Mouse (Mus musculus) midbrain, postnatal 0 days (tissue): ENCODE measurements around the gene Tars2. TPM values are rescaled to one million over a fixed set of nuclear protein-coding genes. Genes with fewer than 3 reads are reported as not detected.

Experiments
- ATAC-seq: fragments of 200-750 bp; cut with Nextera tagmentation; 2 replicates; pipeline ENCODE4 v1.8.0; 2017; ENCODE audit warnings: moderate number of reproducible peaks, mild to moderate bottlenecking, moderate TSS enrichment, moderate library complexity; ENCODE audit not compliant: low FRiP score
- DNase-seq: peaks from one replicate; pipeline ENCODE4 v3.0.0-alpha.2; 2015; ENCODE audit warnings: low spot score
- H3K27ac ChIP-seq: fragments of 300-500 bp; sonication (generic); 2 replicates; pipeline ENCODE4 v1.5.1; 2014; ENCODE audit warnings: low read depth, mild to moderate bottlenecking, low read length, mixed read lengths
- H3K27me3 ChIP-seq: fragments of 300-500 bp; sonication (generic); 2 replicates; pipeline ENCODE4 v1.6.1; 2014; ENCODE audit warnings: low read length, control low read depth, mixed read lengths; ENCODE audit not compliant: insufficient read depth
- H3K36me3 ChIP-seq: fragments of 300-500 bp; sonication (generic); 2 replicates; pipeline ENCODE4 v1.6.1; 2014; ENCODE audit warnings: low read length, control low read depth, mixed read lengths; ENCODE audit not compliant: insufficient read depth
- H3K4me1 ChIP-seq: fragments of 300-500 bp; sonication (generic); 2 replicates; pipeline ENCODE4 v1.6.1; 2014; ENCODE audit warnings: mild to moderate bottlenecking, control low read depth, antibody characterized with exemption, low read length, mixed read lengths; ENCODE audit not compliant: insufficient read depth
- H3K4me2 ChIP-seq: fragments of 300-500 bp; sonication (generic); 2 replicates; pipeline ENCODE4 v1.6.1; 2014; ENCODE audit warnings: low read depth, mild to moderate bottlenecking, low read length, mixed read lengths; ENCODE audit not compliant: poor library complexity, severe bottlenecking
- H3K4me3 ChIP-seq: fragments of 300-500 bp; sonication (generic); 2 replicates; pipeline ENCODE4 v1.5.1; 2014; ENCODE audit warnings: low read depth, mild to moderate bottlenecking, low read length, moderate library complexity
- H3K9ac ChIP-seq: fragments of 300-500 bp; sonication (generic); replicated peaks from 2 replicates; pipeline ENCODE4 v1.6.1; 2014; ENCODE audit warnings: mild to moderate bottlenecking, low read length, moderate library complexity, mixed read lengths; ENCODE audit not compliant: poor library complexity, severe bottlenecking
- H3K9me3 ChIP-seq: fragments of 300-500 bp; sonication (generic); 2 replicates; pipeline ENCODE4 v1.6.1; 2016; ENCODE audit warnings: low read length, control low read depth
- CTCF ChIP-seq: IDR thresholded peaks from 2 replicates; pipeline ENCODE4 v1.5.1; 2016; ENCODE audit warnings: antibody characterized with exemption, mild to moderate bottlenecking
- WGBS: fragments of 180-500 bp; shearing (Covaris S2); extraction: QIAGEN DNeasy Blood & Tissue Kit; methylation state at CpG from one replicate; pipeline ENCODE4 v1.1.7; 2014; 5-methylcytosine and 5-hydroxymethylcytosine counted together
- polyA plus RNA-seq: library from polyadenylated mRNA; unstranded; fragments of >200 nt; fragmentation: Nextera tagmentation; extraction: Ambion mirVana; gene quantifications from 2 replicates; pipeline ENCODE4 v1.2.1, GENCODE M21; 2015
- total RNA-seq: library from RNA; depleted of rRNA; stranded (reverse); fragments of >200 nt; gene quantifications from 2 replicates; pipeline ENCODE4 v1.2.3, GENCODE M21; 2014

The Tars2 gene
- total and polyA plus RNA-seq, 2 experiments from 2014 or later: 39.8 to 40.8 TPM

DNA sequence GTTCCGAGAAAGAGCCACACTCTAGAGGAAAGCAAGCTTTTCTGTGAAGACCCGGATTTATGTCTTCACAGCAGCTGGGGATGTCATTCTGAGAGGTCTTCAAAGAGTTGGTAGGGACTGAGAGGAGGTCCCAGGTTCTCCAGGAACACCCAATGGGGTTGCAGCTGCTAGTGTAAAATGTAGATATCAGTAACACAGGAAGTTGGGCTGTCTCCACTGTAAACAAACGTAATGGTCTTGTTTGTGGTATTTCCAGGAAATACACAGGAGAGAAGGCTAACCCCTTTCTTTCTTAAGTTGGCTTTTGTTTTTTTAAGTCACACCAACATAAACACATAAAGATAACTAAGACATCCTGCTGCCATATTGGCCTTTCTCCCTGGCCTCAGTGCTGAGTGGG, 37.6 kb downstream of the Tars2 start:
- Histone ChIP-seq H3K27me3 (no peaks in the 10 kb centered on the region), H3K4me1 (no peaks in the 10 kb centered on the region), H3K9ac (no peak overlapping the region), H3K27ac (no peak overlapping the region), H3K9me3 (no peaks in the 10 kb centered on the region), H3K4me2 (no peak overlapping the region), H3K36me3 (no peaks in the 10 kb centered on the region), H3K4me3 (no peak overlapping the region)
- WGBS: 85% methylated on average over 3 of the region's 3 CpGs
- ATAC-seq (no peak), DNase-seq (no peak)
- no peak for TF ChIP-seq CTCF

DNA sequence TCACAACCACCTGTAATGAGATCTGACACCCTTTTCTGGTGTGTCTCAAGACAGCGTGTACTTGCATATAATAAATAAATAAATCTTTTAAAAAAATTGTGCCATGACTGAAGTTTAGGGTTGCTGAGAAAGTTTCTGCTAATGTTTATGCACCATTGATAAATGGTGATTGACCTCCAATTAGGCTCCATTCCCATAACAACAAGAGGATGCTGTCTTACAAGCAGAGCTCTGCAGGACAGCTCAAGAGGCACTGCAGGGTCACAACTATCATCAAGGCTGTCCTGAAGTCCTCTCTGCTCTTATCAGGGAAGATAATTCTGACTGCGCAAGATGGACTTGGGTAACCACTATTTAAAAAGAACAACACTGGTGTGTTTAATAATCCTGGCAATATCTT, 41.9 kb downstream of the Tars2 start:
- no peak overlapping the region for H3K4me3 ChIP-seq

DNA sequence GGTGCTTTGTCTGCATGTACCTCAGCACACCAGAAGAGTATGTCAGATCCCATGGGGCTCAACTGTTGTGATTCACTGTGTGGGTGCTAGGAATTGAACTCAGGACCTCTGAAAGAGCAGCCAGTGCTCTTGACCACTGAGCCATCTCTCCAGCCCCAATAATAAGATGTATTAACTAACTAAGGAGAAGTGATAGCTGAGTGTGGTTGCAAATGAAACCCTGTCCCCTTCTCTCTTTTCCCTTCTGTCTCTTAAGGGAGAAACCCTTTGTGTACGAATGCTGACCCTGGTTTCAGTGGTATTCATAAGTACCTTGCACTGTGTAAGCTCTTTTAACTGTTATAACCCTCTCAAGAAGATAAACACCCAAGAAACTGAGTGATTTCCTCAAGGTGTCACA, 43.9 kb downstream of the Tars2 start:
- no peak for TF ChIP-seq CTCF
- Histone ChIP-seq H3K9me3 (no peaks in the 10 kb centered on the region), H3K36me3 (no peaks in the 10 kb centered on the region), H3K4me3 (no peak overlapping the region), H3K27ac (no peak overlapping the region), H3K4me1 (no peaks in the 10 kb centered on the region), H3K4me2 (no peak overlapping the region), H3K27me3 (no peaks in the 10 kb centered on the region), H3K9ac (no peak overlapping the region)
- DNase-seq: no peak
- WGBS: 75% methylated on average over 1 of the region's 1 CpGs
- ATAC-seq: no peak

More for the DNA sequence above, 41.9 kb downstream of the Tars2 start:
- Histone ChIP-seq H3K9ac (no peak overlapping the region), H3K27ac (no peak overlapping the region), H3K36me3 (no peaks in the 10 kb centered on the region), H3K4me1 (no peaks in the 10 kb centered on the region), H3K9me3 (no peaks in the 10 kb centered on the region), H3K27me3 (no peaks in the 10 kb centered on the region), H3K4me2 (no peak overlapping the region)
- WGBS: 95% methylated on average over 2 of the region's 2 CpGs
- no peak for TF ChIP-seq CTCF
- ATAC-seq (no peak), DNase-seq (no peak)

DNA sequence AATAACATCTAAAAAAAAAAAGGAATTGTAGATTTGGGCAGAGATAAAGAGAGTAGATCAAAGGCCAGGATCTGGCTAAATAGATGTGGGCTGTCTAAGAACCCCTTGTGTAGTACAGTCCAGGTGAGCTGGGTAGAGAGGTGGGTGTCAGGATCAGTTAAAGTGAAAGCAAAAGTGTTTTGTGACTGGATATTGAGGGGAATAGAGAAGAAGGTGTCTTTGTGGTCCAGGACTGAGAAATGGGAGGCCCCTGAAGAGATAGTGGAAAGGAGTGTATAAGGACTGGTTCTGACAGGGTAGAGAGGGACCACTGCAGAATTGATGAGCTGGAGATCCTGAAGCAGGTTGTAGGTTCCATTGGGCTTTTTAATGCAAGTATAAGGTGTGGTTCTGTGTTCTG, 50.0 kb downstream of the Tars2 start:
- H3K4me1 ChIP-seq: no peaks in the 10 kb centered on the region
- H3K36me3 ChIP-seq: no peaks in the 10 kb centered on the region
- H3K27ac ChIP-seq: no peak overlapping the region
- DNase-seq (no peak), ATAC-seq (no peak)
- no peak overlapping the region for H3K4me3 ChIP-seq
- H3K27me3 ChIP-seq: no peaks in the 10 kb centered on the region
- H3K9me3 ChIP-seq: no peaks in the 10 kb centered on the region
- no peak overlapping the region for H3K9ac ChIP-seq
- no peak overlapping the region for H3K4me2 ChIP-seq
- TF ChIP-seq CTCF: no peak

DNA sequence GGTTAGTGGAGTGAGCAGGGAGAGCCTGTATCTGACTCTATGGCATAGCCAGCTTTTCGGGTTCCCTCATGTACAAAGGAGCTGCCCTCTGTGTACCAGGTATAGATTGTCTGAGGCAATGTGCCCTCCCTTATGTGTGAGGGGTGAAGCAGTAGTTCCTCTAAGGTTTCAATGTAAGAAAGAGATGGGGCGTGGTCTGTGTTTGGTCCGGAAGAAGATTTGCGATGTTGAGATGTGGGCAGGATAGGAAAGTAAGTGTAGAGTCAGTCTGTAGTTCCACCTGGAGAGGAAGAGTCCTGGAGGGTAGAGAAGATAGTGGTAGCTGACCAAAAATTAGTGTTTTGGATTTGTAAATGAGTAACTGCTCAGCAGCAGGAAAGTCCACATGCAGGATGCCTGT, 51.0 kb downstream of the Tars2 start:
- DNase-seq (no peak), ATAC-seq (no peak)
- 97% methylated on average over 4 of the region's 4 CpGs for WGBS
- H3K27ac ChIP-seq: no peak overlapping the region
- H3K9ac ChIP-seq: no peak overlapping the region
- no peaks in the 10 kb centered on the region for H3K9me3 ChIP-seq
- no peaks in the 10 kb centered on the region for H3K4me1 ChIP-seq
- H3K4me3 ChIP-seq: no peak overlapping the region
- no peaks in the 10 kb centered on the region for H3K27me3 ChIP-seq
- no peaks in the 10 kb centered on the region for H3K36me3 ChIP-seq
- H3K4me2 ChIP-seq: no peak overlapping the region
- TF ChIP-seq CTCF: no peak

DNA sequence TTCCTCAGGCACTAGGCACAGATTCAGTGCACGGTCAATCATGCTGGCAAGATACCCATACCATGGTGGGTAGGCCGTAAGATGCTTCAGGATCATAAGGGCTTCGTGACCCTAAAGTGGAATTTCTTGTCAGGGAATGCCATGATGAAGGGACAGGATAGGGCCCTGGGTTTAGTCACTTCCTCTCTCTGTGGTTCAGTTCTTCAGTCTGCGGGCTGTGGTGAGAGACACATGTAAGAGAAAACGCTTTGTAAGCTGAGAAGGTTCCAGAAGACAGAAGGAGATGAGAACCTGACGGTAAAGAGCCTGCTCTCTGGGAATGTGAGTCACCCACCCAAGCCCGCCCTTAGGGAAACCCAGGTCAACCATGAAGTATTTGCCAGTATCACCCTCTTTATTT, 52.5 kb downstream of the Tars2 start:
- ATAC-seq: no peak
- no peak overlapping the region for H3K4me3 ChIP-seq
- TF ChIP-seq CTCF: no peak

More for the DNA sequence above, 52.5 kb downstream of the Tars2 start:
- Histone ChIP-seq H3K4me1 (no peaks in the 10 kb centered on the region), H3K9ac (no peak overlapping the region), H3K9me3 (no peaks in the 10 kb centered on the region), H3K4me2 (no peak overlapping the region), H3K27me3 (no peaks in the 10 kb centered on the region), H3K36me3 (no peaks in the 10 kb centered on the region), H3K27ac (no peak overlapping the region)
- 91% methylated on average over 7 of the region's 7 CpGs for WGBS
- DNase-seq: no peak
